ENCODE assay signal across 15 mouse cellular contexts in genomic region chr2:96796681-96797385, GRCm38 (mm10).
"Had no signal": no experiment of that assay in that cellular context is flagged by ENCODE, and none has a peak within 500 bp of the region (broad histone marks: within the 10 kb centered on the region; RNA-seq: fewer than 3 reads in every experiment).

No protein-coding gene starts in this region.

- H3K4me1 ChIP-seq: kidney, embryonic 15.5 days; limb, embryonic 15.5 days; liver, embryonic 12.5 days; midbrain, embryonic 10.5 days; neural tube, embryonic 13.5 days had no signal

- H3K4me2 ChIP-seq: kidney, embryonic 15.5 days; limb, embryonic 15.5 days; liver, embryonic 12.5 days; neural tube, embryonic 13.5 days had no signal

- H3K36me3 ChIP-seq: kidney, embryonic 15.5 days; limb, embryonic 15.5 days; liver, embryonic 12.5 days; midbrain, embryonic 10.5 days; neural tube, embryonic 13.5 days had no signal

- H3K9ac ChIP-seq: kidney, embryonic 15.5 days; limb, embryonic 15.5 days; liver, embryonic 12.5 days; neural tube, embryonic 13.5 days had no signal

- H3K4me3 ChIP-seq: kidney, embryonic 15.5 days; limb, embryonic 15.5 days; liver, embryonic 12.5 days; midbrain, embryonic 10.5 days; neural tube, embryonic 13.5 days had no signal

- ATAC-seq: liver, embryonic 12.5 days; lung, postnatal 0 days; midbrain, embryonic 16.5 days had no signal

- H3K9me3 ChIP-seq: kidney, embryonic 15.5 days; limb, embryonic 15.5 days; midbrain, embryonic 10.5 days; neural tube, embryonic 13.5 days had no signal

- H3K27ac ChIP-seq: kidney, embryonic 15.5 days; limb, embryonic 15.5 days; liver, embryonic 12.5 days; midbrain, embryonic 10.5 days; neural tube, embryonic 13.5 days had no signal

- DNase-seq: kidney, adult 2 months; kidney, postnatal 25 days; layer of hippocampus, adult 9-11 months; layer of hippocampus, postnatal 36 days; lung, postnatal 4 days; retina, postnatal 1 day; thymus, adult 18-20 months; thymus, postnatal 14 days had no signal

- H3K27me3 ChIP-seq: kidney, embryonic 15.5 days; limb, embryonic 15.5 days; liver, embryonic 12.5 days; neural tube, embryonic 13.5 days had no signal
